Comparison of ENCODE assay signal across 8 mouse cellular contexts in genomic region chr15:102516728-102517404, GRCm38 (mm10). TPM values are rescaled to one million over a fixed set of nuclear protein-coding genes. Genes with fewer than 3 reads are reported as not detected.
DNase-seq lines count a peak whose midpoint lies in the region; ATAC-seq and TF ChIP-seq lines count a peak whose summit lies in the region.

Map3k12 (minus strand) TSS chr15:102517064.

- peak within 1 kb of the TSS; percentile 70 to 78 for H3K4me3 ChIP-seq in MEL (ENCODE audit: control insufficient read depth in 1 of 2, insufficient read depth in 1 of 2, low read depth in 2 of 2, low read length in 2 of 2)
- H3K4me3 ChIP-seq in forebrain, postnatal 0 days (ENCODE audit: low read depth, low read length): peak within 1 kb of the TSS; percentile 75
- peak within 1 kb of the TSS; percentile 91 for H3K4me3 ChIP-seq in layer of hippocampus, adult 2 months
- H3K4me3 ChIP-seq in lung, adult 2 months (replicated peaks; ENCODE audit: extremely low read depth, low read depth, low read length): peak within 1 kb of the TSS; percentile 70

- peak in 1 of 3 experiments; percentile 36; a peak in 2 of 6 replicates for TF ChIP-seq CTCF in MEL (IDR thresholded peaks at IDR 0.05 in 2 of 3, conservative IDR thresholded peaks at IDR 0.05 in 1 of 3; ENCODE audit: control insufficient read depth in 1 of 3, insufficient read depth in 1 of 3, low read depth in 2 of 3, low read length in 3 of 3, poor library complexity in 1 of 3, severe bottlenecking in 1 of 3)
- TF ChIP-seq CTCF in forebrain, postnatal 0 days (IDR thresholded peaks at IDR 0.05; ENCODE audit: low read depth): no peak; the same call in 1 of the 2 replicates
- TF ChIP-seq CTCF in layer of hippocampus, adult 2 months (conservative IDR thresholded peaks at IDR 0.05): no peak
- no peak for TF ChIP-seq CTCF in lung, adult 2 months (IDR thresholded peaks at IDR 0.05; ENCODE audit: insufficient read depth, low read length)

- TF ChIP-seq EP300 in MEL (IDR thresholded peaks at IDR 0.05; ENCODE audit: low read depth in 1 of 2, low read length in 2 of 2): no peak

- ATAC-seq in forebrain, postnatal 0 days: peak; percentile 4; the same call in 1 of the 2 replicates

- peaks cover 17% of the 10 kb centered on the region for H3K79me2 ChIP-seq in MEL (ENCODE audit: control insufficient read depth, insufficient read depth, low read length, poor library complexity)

- no peak for TF ChIP-seq RAD21 in MEL (IDR thresholded peaks at IDR 0.05; ENCODE audit: low read depth, low read length)

- TF ChIP-seq POLR2A in MEL (IDR thresholded peaks at IDR 0.05; ENCODE audit: control insufficient read depth in 1 of 2, insufficient read depth in 1 of 2, low read depth in 1 of 2, low read length in 2 of 2, poor library complexity in 1 of 2): peak in 1 of 2 experiments; percentile 67; a peak in 2 of 4 replicates
- no peak for TF ChIP-seq POLR2A in lung, adult 2 months (IDR thresholded peaks at IDR 0.05; ENCODE audit: borderline replicate concordance, extremely low read depth, low read depth, low read length)

- peak; percentile 88 for DNase-seq in MEL (ENCODE audit: low read depth, low spot score)
- peak; percentile 86 to 90 for DNase-seq in cerebellum, adult 18-20 months
- DNase-seq in forebrain, postnatal 0 days: peak; percentile 84
- DNase-seq in heart, postnatal 25 days (ENCODE audit: low spot score): peak; percentile 56
- peak; percentile 63 to 71 for DNase-seq in layer of hippocampus, adult 2 months (ENCODE audit: low spot score in 2 of 2)
- DNase-seq in lung, adult 2 months: peak; percentile 81
- DNase-seq in ovary, postnatal 14 days (ENCODE audit: low spot score): peak; percentile 64
- DNase-seq in thymus, postnatal 10 days (ENCODE audit: low spot score in 2 of 2): peak; percentile 59 to 64

- intact Hi-C loops in heart, postnatal 25 days (cut with DNase I): no loop called here

- H3K9me3 ChIP-seq in MEL (replicated peaks; ENCODE audit: insufficient read depth, low read length): no peaks in the 10 kb centered on the region
- H3K9me3 ChIP-seq in forebrain, postnatal 0 days (ENCODE audit: low read length): no peaks in the 10 kb centered on the region

- H3K27ac ChIP-seq in MEL (ENCODE audit: control insufficient read depth, low read depth, low read length): peak within 1 kb of the TSS; percentile 55
- H3K27ac ChIP-seq in forebrain, postnatal 0 days (ENCODE audit: low read depth, low read length): peak within 1 kb of the TSS; percentile 97
- H3K27ac ChIP-seq in layer of hippocampus, adult 2 months: peak within 1 kb of the TSS; percentile 96

- H3K4me1 ChIP-seq in MEL (ENCODE audit: control insufficient read depth in 1 of 2, insufficient read depth in 2 of 2, low read length in 2 of 2): peaks cover 5 to 20% of the 10 kb centered on the region in 2 experiments; a peak in 3 of 4 replicates
- H3K4me1 ChIP-seq in forebrain, postnatal 0 days (ENCODE audit: insufficient read depth): peaks cover 14% of the 10 kb centered on the region; the same call in 1 of the 2 replicates
- H3K4me1 ChIP-seq in lung, adult 2 months (ENCODE audit: control insufficient read depth, insufficient read depth, low read length): peaks cover 8% of the 10 kb centered on the region

- H3K27me3 ChIP-seq in MEL (ENCODE audit: control insufficient read depth in 1 of 2, insufficient read depth in 2 of 2, low read length in 2 of 2): no peaks in the 10 kb centered on the region
- no peaks in the 10 kb centered on the region for H3K27me3 ChIP-seq in forebrain, postnatal 0 days (ENCODE audit: insufficient read depth, low read length)

- peak within 1 kb of the TSS; percentile 69 for H3K9ac ChIP-seq in MEL (ENCODE audit: control insufficient read depth, low read depth, low read length, poor library complexity, severe bottlenecking)
- peak within 1 kb of the TSS; percentile 79 for H3K9ac ChIP-seq in forebrain, postnatal 0 days

- H3K4me2 ChIP-seq in forebrain, postnatal 0 days (ENCODE audit: low read depth): peak within 1 kb of the TSS; percentile 73

- peaks cover 0 to 16% of the 10 kb centered on the region in 2 experiments; a peak in 2 of 4 replicates for H3K36me3 ChIP-seq in MEL (ENCODE audit: control insufficient read depth in 1 of 2, insufficient read depth in 2 of 2, low read length in 2 of 2)
- H3K36me3 ChIP-seq in forebrain, postnatal 0 days (ENCODE audit: insufficient read depth): peaks cover 11% of the 10 kb centered on the region

- WGBS in forebrain, postnatal 0 days: 2% methylated on average over 43 of the region's 43 CpGs
- WGBS in lung, adult 2 months: under 1% methylated on average over 43 of the region's 43 CpGs

TF ChIP-seq in MEL, 35 proteins besides CTCF, POLR2A, EP300 and RAD21:
- TF ChIP-seq USF1 (IDR thresholded peaks at IDR 0.05; ENCODE audit: low read depth, low read length) (no peak), ZC3H11A (IDR thresholded peaks at IDR 0.05; ENCODE audit: low read depth, low read length) (no peak), MXI1 (IDR thresholded peaks at IDR 0.05; ENCODE audit: low read depth, low read length) (peak; percentile 36), RCOR1 (IDR thresholded peaks at IDR 0.05; ENCODE audit: low read depth, low read length) (0 out of 2 replicates have a peak, but pooled peaks have one; percentile 26), SIN3A (IDR thresholded peaks at IDR 0.05; ENCODE audit: low read length) (peak; percentile 67), BHLHE40 (IDR thresholded peaks at IDR 0.05; ENCODE audit: borderline replicate concordance, low read depth, low read length) (no peak), GATA1 (IDR thresholded peaks at IDR 0.05; ENCODE audit: low read depth, low read length) (no peak), HCFC1 (IDR thresholded peaks at IDR 0.05; ENCODE audit: low read depth, low read length) (peak; percentile 46; the same call in 1 of the 2 replicates), ETS1 (IDR thresholded peaks at IDR 0.05; ENCODE audit: low read depth, low read length) (0 out of 2 replicates have a peak, but pooled peaks have one; percentile 2), NELFE (IDR thresholded peaks at IDR 0.05; ENCODE audit: low read depth, low read length) (no peak; the same call in 1 of the 2 replicates), MAX (IDR thresholded peaks at IDR 0.05; ENCODE audit: low read length) (no peak), SMC3 (IDR thresholded peaks at IDR 0.05; ENCODE audit: low read depth, low read length) (no peak), MAFK (IDR thresholded peaks at IDR 0.05; ENCODE audit: borderline replicate concordance, low read depth, low read length) (no peak), ZKSCAN1 (IDR thresholded peaks at IDR 0.05; ENCODE audit: low read depth, low read length) (no peak), MEF2A (IDR thresholded peaks at IDR 0.05; ENCODE audit: extremely low read depth, insufficient replicate concordance, low read depth, low read length, poor library complexity, severe bottlenecking) (no peak), ZMIZ1 (IDR thresholded peaks at IDR 0.05; ENCODE audit: low read depth, low read length) (no peak; the same call in 1 of the 2 replicates), MYC (IDR thresholded peaks at IDR 0.05; ENCODE audit: low read depth, low read length) (no peak), TBP (IDR thresholded peaks at IDR 0.05; ENCODE audit: low read depth, low read length) (no peak), NRF1 (IDR thresholded peaks at IDR 0.05; ENCODE audit: insufficient read depth, low read depth, low read length, poor library complexity, severe bottlenecking) (peak; percentile 34; the same call in 1 of the 2 replicates), TCF12 (IDR thresholded peaks at IDR 0.05; ENCODE audit: low read depth, low read length) (no peak), KAT2A (conservative IDR thresholded peaks at IDR 0.05; ENCODE audit: low read depth, low read length) (no peak), POLR2AphosphoS2 (IDR thresholded peaks at IDR 0.05; ENCODE audit: low read length) (no peak), MAZ (IDR thresholded peaks at IDR 0.05; ENCODE audit: low read depth, low read length) (peak; percentile 98), ELF1 (IDR thresholded peaks at IDR 0.05; ENCODE audit: low read depth, low read length) (0 out of 2 replicates have a peak, but pooled peaks have one; percentile 34), UBTF (IDR thresholded peaks at IDR 0.05; ENCODE audit: borderline replicate concordance, insufficient read depth, low read depth, low read length) (0 out of 2 replicates have a peak, but pooled peaks have one; percentile 60), JUND (IDR thresholded peaks at IDR 0.05; ENCODE audit: low read depth, low read length) (no peak)

RNA-seq across cellular contexts. Expression of gene Map3k12, which starts in this region (rescaled TPM):
- total RNA-seq in MEL (2012; rRNA removed): 1.7 and 2.0 TPM in 2 replicates
- polyA plus RNA-seq in MEL (2012; ENCODE audit: insufficient read depth in 1 of 2, insufficient read length in 2 of 2, low read depth in 1 of 2, low replicate concordance in 2 of 2, missing spikeins in 1 of 2): 1 to 10 TPM in 1 of 2 experiments, not detected in 1; 2.8 TPM
- 75.0 and 88.9 TPM in 2 replicates for total RNA-seq in forebrain, postnatal 0 days (2014; rRNA removed)
- polyA plus RNA-seq in forebrain, postnatal 0 days (2015; fragmentation: Nextera tagmentation; extraction: Ambion mirVana): 29.6 and 39.4 TPM in 2 replicates
- total RNA-seq in heart, postnatal 25 days (2021): 1 to 10 TPM; 3.2 to 4.5 TPM
- 10 to 100 TPM; 95.0 to 99.9 TPM for total RNA-seq in layer of hippocampus, adult 2 months (2021)
- 9.9 and 13.1 TPM in 2 replicates for polyA plus RNA-seq in lung, adult 2 months (2012; rRNA removed)

Comparison
In these comparisons a context has a peak if more than half of its experiments do, and no peak if none do; other contexts are left out.
1. Peak in every context shown above with its lines: DNase-seq, ATAC-seq, H3K4me3 ChIP-seq and H3K27ac ChIP-seq.
2. RNA of gene Map3k12 (total RNA-seq): 95.0 to 99.9 TPM in layer of hippocampus, adult 2 months and 75.0 to 88.9 TPM in forebrain, postnatal 0 days; 3.2 to 4.5 TPM in heart, postnatal 25 days and 1.7 to 2.0 TPM in MEL; every median in the first group is over 10 times any median in the second.